Mouse (Mus musculus) megakaryocyte progenitor cell, adult 5-6 weeks (primary cell): ENCODE data around the gene Crygd. TPM values are rescaled to one million over a fixed set of nuclear protein-coding genes. Genes with fewer than 3 reads are reported as not detected.

Source experiments
- ATAC-seq: replicated peaks from 2 replicates; pipeline ENCODE4 v1.8.0; 2016; ENCODE audit warnings: mild to moderate bottlenecking, moderate TSS enrichment, inconsistent platforms; ENCODE audit not compliant: poor library complexity
- total RNA-seq, 2 experiments: library from RNA; stranded (forward) in 1 of 2; stranded (reverse) in 1 of 2; fragments of 157-497, 149-512 nt in 1 of 2; fragments of 200-1000 nt in 1 of 2; gene quantifications; 2 replicates each; pipeline versions ENCODE4 v1.2.3 to v1.2.4; 2015 to 2017

Gene Crygd
- total RNA-seq, 2 experiments from 2014 or later, result not detected

- ATAC-seq, result peak; percentile 73
Observed at GRCm38 (mm10) chr1:65046401-65047109, 16.7 kb downstream of the Crygd start.

GRCm38 (mm10) chr1:65043433-65043832, 19.8 kb downstream of the Crygd start:
- no peak for ATAC-seq

GRCm38 (mm10) chr1:65041837-65042236, 21.4 kb downstream of the Crygd start:
- no peak for ATAC-seq

- ATAC-seq, result no peak
Observed at GRCm38 (mm10) chr1:65040806-65041205, 22.4 kb downstream of the Crygd start.

GRCm38 (mm10) chr1:65039679-65040078, 23.6 kb downstream of the Crygd start:
- ATAC-seq, result no peak

- no peak for ATAC-seq
Observed at GRCm38 (mm10) chr1:65037542-65037941, 25.7 kb downstream of the Crygd start.

GRCm38 (mm10) chr1:65035513-65035912, 27.7 kb downstream of the Crygd start:
- ATAC-seq, result no peak

GRCm38 (mm10) chr1:65032641-65033040, 30.6 kb downstream of the Crygd start, which contains the start of gene Akr1cl:
Gene Akr1cl, minus strand, starts transcription at chr1:65032759.
- ATAC-seq, result no peak

GRCm38 (mm10) chr1:65028206-65028605, 35.0 kb downstream of the Crygd start:
- no peak for ATAC-seq

- no peak for ATAC-seq
Observed at GRCm38 (mm10) chr1:65012726-65013125, 50.5 kb downstream of the Crygd start.

Other genes with a start within 250 kb of the Crygd start
- 8.2 and 9.2 TPM in 2 replicates for gene Plekhm3, start 106.6 kb downstream of the Crygd start, total RNA-seq (2015)
- 3.3 and 3.5 TPM in 2 replicates for gene Plekhm3, start 106.6 kb downstream of the Crygd start, total RNA-seq (2017)
- not detected in 2 replicates for gene Akr1cl, start 30.7 kb downstream of the Crygd start, total RNA-seq (2015)
- not detected in 2 replicates for gene Akr1cl, start 30.7 kb downstream of the Crygd start, total RNA-seq (2017)
- not detected in 2 replicates for gene Cryge, start 12.3 kb downstream of the Crygd start, total RNA-seq (2015)
- gene Cryge, start 12.3 kb downstream of the Crygd start, total RNA-seq (2017), result not detected in 2 replicates
- not detected in 2 replicates for gene Crygc, start 10.2 kb upstream of the Crygd start, total RNA-seq (2015)
- not detected in 2 replicates for gene Crygc, start 10.2 kb upstream of the Crygd start, total RNA-seq (2017)
- gene Crygb, start 18.8 kb upstream of the Crygd start, total RNA-seq (2015), result not detected in 2 replicates
- not detected in 2 replicates for gene Crygb, start 18.8 kb upstream of the Crygd start, total RNA-seq (2017)
- not detected in 2 replicates for gene Cryga, start 39.9 kb upstream of the Crygd start, total RNA-seq (2015)
- gene Cryga, start 39.9 kb upstream of the Crygd start, total RNA-seq (2017), result not detected in 2 replicates
- gene Gm28845, start 56.1 kb upstream of the Crygd start, total RNA-seq (2015), result not detected in 2 replicates
- gene Gm28845, start 56.1 kb upstream of the Crygd start, total RNA-seq (2017), result not detected in 2 replicates
- gene D630023F18Rik, start 59.8 kb upstream of the Crygd start, total RNA-seq (2015), result 1.3 and 1.9 TPM in 2 replicates
- 0.12 and 0.51 TPM in 2 replicates for gene D630023F18Rik, start 59.8 kb upstream of the Crygd start, total RNA-seq (2017)
- 89.6 and 104 TPM in 2 replicates for gene Idh1, start 123.0 kb upstream of the Crygd start, total RNA-seq (2015)
- gene Idh1, start 123.0 kb upstream of the Crygd start, total RNA-seq (2017), result 172 and 200 TPM in 2 replicates
- 21.6 and 28.0 TPM in 2 replicates for gene Pikfyve, start 123.2 kb upstream of the Crygd start, total RNA-seq (2015)
- gene Pikfyve, start 123.2 kb upstream of the Crygd start, total RNA-seq (2017), result 24.4 and 30.2 TPM in 2 replicates
- not detected in 2 replicates for gene Pth2r, start 218.6 kb upstream of the Crygd start, total RNA-seq (2015)
- not detected in 2 replicates for gene Pth2r, start 218.6 kb upstream of the Crygd start, total RNA-seq (2017)